Mouse (Mus musculus) stomach, postnatal 0 days (tissue): ENCODE measurements around the gene Rcan1.

Experiments used
- CTCF ChIP-seq: IDR thresholded peaks from 2 replicates; pipeline ENCODE4 v1.5.1; 2016; ENCODE audit warnings: antibody characterized with exemption, low read depth, mild to moderate bottlenecking, moderate library complexity
- EP300 ChIP-seq: optimal IDR thresholded peaks from 2 replicates; pipeline ENCODE3; 2016; ENCODE audit warnings: antibody characterized with exemption

GRCm38 (mm10) chr16:92441203-92441602 lies 29.5 kb downstream of the Rcan1 start:
- no peak for TF ChIP-seq CTCF
- TF ChIP-seq EP300 = no peak
